Mouse (Mus musculus): ENCODE results near the gene Dlg4.

DNA sequence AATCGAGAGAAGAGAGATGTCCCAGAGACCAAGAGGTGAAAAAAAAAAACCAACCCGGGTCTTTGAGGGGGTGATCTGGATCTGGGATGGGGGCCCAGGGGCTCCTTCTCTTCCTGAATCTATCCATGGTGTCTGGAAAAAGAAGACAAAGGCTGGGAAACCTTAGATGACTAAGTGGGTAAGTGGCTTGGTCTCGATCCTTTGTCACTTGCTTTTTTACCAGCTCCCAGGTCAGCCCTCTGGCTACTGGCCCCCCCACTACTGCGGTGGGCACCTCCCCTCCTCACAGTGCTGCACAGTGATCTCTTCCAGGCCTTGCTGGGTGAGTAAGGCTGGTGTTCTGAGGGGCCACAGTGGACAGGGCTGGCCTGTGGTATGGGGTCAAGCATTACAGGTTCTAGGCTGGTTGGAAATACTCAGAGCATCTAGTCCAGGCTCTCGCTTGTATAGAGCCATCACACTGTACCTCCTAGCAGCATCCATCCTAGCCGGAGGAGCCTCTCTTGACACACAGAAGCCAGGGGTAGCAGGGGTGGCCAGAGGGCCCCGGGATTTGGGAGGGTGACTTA, 541 bp downstream of the Dlg4 start:
- no peak for TF ChIP-seq GATA1 (IDR thresholded peaks at IDR 0.05; ENCODE audit: low read length)
- no peak for TF ChIP-seq TAL1 (IDR thresholded peaks at IDR 0.05; ENCODE audit: low read length)
